Mouse (Mus musculus) midbrain, embryonic 10.5 days (tissue): ENCODE data around the gene Fam118a. TPM values are rescaled to one million over a fixed set of nuclear protein-coding genes. Genes with fewer than 3 reads are reported as not detected.

Experiments
- DNase-seq: peaks from one replicate; pipeline ENCODE4 v3.0.0-alpha.2; 2017; ENCODE audit warnings: low spot score
- H3K27ac ChIP-seq: fragments of 300-500 bp; sonication (generic); replicated peaks from 2 replicates; pipeline ENCODE4 v1.5.1; 2016; ENCODE audit warnings: mild to moderate bottlenecking
- H3K27me3 ChIP-seq: fragments of 300-500 bp; sonication (generic); 2 replicates; pipeline ENCODE4 v1.6.1; 2016; ENCODE audit warnings: low read depth, mild to moderate bottlenecking; ENCODE audit not compliant: poor library complexity, severe bottlenecking
- H3K36me3 ChIP-seq: fragments of 300-500 bp; sonication (generic); 2 replicates; pipeline ENCODE4 v1.6.1; 2016; ENCODE audit warnings: mild to moderate bottlenecking, moderate library complexity
- H3K4me1 ChIP-seq: fragments of 300-500 bp; sonication (generic); 2 replicates; pipeline ENCODE4 v1.6.1; 2016
- H3K4me3 ChIP-seq: fragments of 300-500 bp; sonication (generic); 2 replicates; pipeline ENCODE4 v1.5.1; 2016; ENCODE audit warnings: mild to moderate bottlenecking, moderate library complexity
- H3K9me3 ChIP-seq: fragments of 300-500 bp; sonication (generic); replicated peaks from 2 replicates; pipeline ENCODE4 v1.6.1; 2016; ENCODE audit warnings: mild to moderate bottlenecking
- WGBS: fragments of 180-500 bp; shearing (Covaris S2); methylation state at CpG from one replicate; pipeline ENCODE4 v1.1.7; 2016; 5-methylcytosine and 5-hydroxymethylcytosine counted together
- polyA plus RNA-seq: library from polyadenylated mRNA; unstranded; fragments of >200 nt; fragmentation: Nextera tagmentation; extraction: Ambion mirVana; gene quantifications from 2 replicates; pipeline ENCODE4 v1.2.1, GENCODE M21; 2016

The Fam118a gene
- polyA plus RNA-seq, 1 experiment from 2014 or later, result 33.1 TPM

- DNase-seq, result no peak
- Histone ChIP-seq H3K27ac (no peak overlapping the region; the same call in 1 of the 2 replicates), H3K4me1 (peaks cover 17% of the 10 kb centered on the region), H3K9me3 (no peaks in the 10 kb centered on the region), H3K4me3 (no peak overlapping the region), H3K36me3 (no peaks in the 10 kb centered on the region), H3K27me3 (peaks cover 2% of the 10 kb centered on the region; the same call in 1 of the 2 replicates)
- WGBS, result 54% methylated on average over 6 of the region's 6 CpGs
These were observed 33.7 kb upstream of the Fam118a start for GRCm38 (mm10) chr15:84995041-84995440.

- Histone ChIP-seq H3K27ac (no peak overlapping the region), H3K4me3 (no peak overlapping the region), H3K9me3 (no peaks in the 10 kb centered on the region), H3K4me1 (peaks cover 17% of the 10 kb centered on the region), H3K27me3 (peaks cover 9% of the 10 kb centered on the region), H3K36me3 (no peaks in the 10 kb centered on the region)
- WGBS, result 0% methylated on average over 1 of the region's 1 CpGs
- DNase-seq, result peak; percentile 60
These were observed 32.8 kb upstream of the Fam118a start for GRCm38 (mm10) chr15:84995967-84996366.

- H3K36me3 ChIP-seq, result no peaks in the 10 kb centered on the region
- no peak overlapping the region for H3K4me3 ChIP-seq
- DNase-seq, result no peak
- no peak overlapping the region for H3K27ac ChIP-seq
- peaks cover 22% of the 10 kb centered on the region for H3K4me1 ChIP-seq
- no peaks in the 10 kb centered on the region for H3K9me3 ChIP-seq
- peaks cover 26% of the 10 kb centered on the region for H3K27me3 ChIP-seq
- WGBS, result 78% methylated on average over 14 of the region's 14 CpGs
These were observed 30.8 kb upstream of the Fam118a start for GRCm38 (mm10) chr15:84997768-84998454.

GRCm38 (mm10) chr15:84999911-85000310 lies 28.8 kb upstream of the Fam118a start:
- peaks cover 26% of the 10 kb centered on the region for H3K27me3 ChIP-seq
- WGBS, result 74% methylated on average over 7 of the region's 7 CpGs
- no peak overlapping the region for H3K27ac ChIP-seq
- no peak for DNase-seq
- peaks cover 17% of the 10 kb centered on the region for H3K4me1 ChIP-seq
- H3K4me3 ChIP-seq, result no peak overlapping the region
- H3K36me3 ChIP-seq, result no peaks in the 10 kb centered on the region
- H3K9me3 ChIP-seq, result no peaks in the 10 kb centered on the region

GRCm38 (mm10) chr15:85000984-85001982 lies 27.5 kb upstream of the Fam118a start:
- no peak overlapping the region for H3K27ac ChIP-seq
- no peaks in the 10 kb centered on the region for H3K9me3 ChIP-seq
- WGBS, result 19% methylated on average over 29 of the region's 29 CpGs
- no peaks in the 10 kb centered on the region for H3K36me3 ChIP-seq
- peak; percentile 74 for DNase-seq
- 0 out of 2 replicates have a peak overlapping the region, but pooled peaks have one; percentile 11 for H3K4me3 ChIP-seq
- 0 out of 2 replicates have a peak, but pooled peaks cover 5% of the 10 kb centered on the region for H3K4me1 ChIP-seq
- H3K27me3 ChIP-seq, result peaks cover 26% of the 10 kb centered on the region

- Histone ChIP-seq H3K27ac (no peak overlapping the region), H3K4me1 (peaks cover 21% of the 10 kb centered on the region), H3K27me3 (peaks cover 8% of the 10 kb centered on the region; the same call in 1 of the 2 replicates), H3K9me3 (no peaks in the 10 kb centered on the region), H3K36me3 (no peaks in the 10 kb centered on the region), H3K4me3 (no peak overlapping the region)
- DNase-seq, result no peak
- 84% methylated on average over 8 of the region's 8 CpGs for WGBS
These were observed 19.1 kb upstream of the Fam118a start for GRCm38 (mm10) chr15:85009666-85010065.

- 38% methylated on average over 19 of the region's 19 CpGs for WGBS
- H3K27ac ChIP-seq, result peak overlapping the region; percentile 52; the same call in 1 of the 2 replicates
- peaks cover 29% of the 10 kb centered on the region for H3K27me3 ChIP-seq
- no peak for DNase-seq
- peaks cover 24% of the 10 kb centered on the region for H3K4me1 ChIP-seq
- H3K9me3 ChIP-seq, result no peaks in the 10 kb centered on the region
- H3K36me3 ChIP-seq, result no peaks in the 10 kb centered on the region
- no peak overlapping the region for H3K4me3 ChIP-seq
These were observed 16.7 kb upstream of the Fam118a start for GRCm38 (mm10) chr15:85011895-85012661.

- DNase-seq, result no peak
- H3K4me3 ChIP-seq, result no peak overlapping the region
- 42% methylated on average over 2 of the region's 2 CpGs for WGBS
- H3K36me3 ChIP-seq, result no peaks in the 10 kb centered on the region
- H3K4me1 ChIP-seq, result peaks cover 28% of the 10 kb centered on the region
- H3K9me3 ChIP-seq, result no peaks in the 10 kb centered on the region
- H3K27me3 ChIP-seq, result peaks cover 35% of the 10 kb centered on the region
- 0 out of 2 replicates have a peak overlapping the region, but pooled peaks have one; percentile 33 for H3K27ac ChIP-seq
These were observed 16.1 kb upstream of the Fam118a start for GRCm38 (mm10) chr15:85012662-85013054.

GRCm38 (mm10) chr15:85015771-85016170 lies 13.0 kb upstream of the Fam118a start:
- Histone ChIP-seq H3K9me3 (no peaks in the 10 kb centered on the region), H3K36me3 (no peaks in the 10 kb centered on the region), H3K27me3 (peaks cover 44% of the 10 kb centered on the region), H3K27ac (no peak overlapping the region), H3K4me3 (no peak overlapping the region), H3K4me1 (peaks cover 38% of the 10 kb centered on the region)
- WGBS, result 85% methylated on average over 11 of the region's 11 CpGs
- DNase-seq, result no peak

GRCm38 (mm10) chr15:85016951-85017664 lies 11.6 kb upstream of the Fam118a start, which contains the start of gene Upk3a:
TSS of gene Upk3a (plus strand) at chr15:85017141.
- DNase-seq, result peak; percentile 21
- peaks cover 44% of the 10 kb centered on the region for H3K27me3 ChIP-seq

GRCm38 (mm10) chr15:85022211-85022610 lies 6.5 kb upstream of the Fam118a start:
- no peaks in the 10 kb centered on the region for H3K9me3 ChIP-seq
- peaks cover 14% of the 10 kb centered on the region for H3K27me3 ChIP-seq
- H3K4me3 ChIP-seq, result no peak overlapping the region
- no peak overlapping the region for H3K27ac ChIP-seq
- no peaks in the 10 kb centered on the region for H3K36me3 ChIP-seq
- peaks cover 13% of the 10 kb centered on the region for H3K4me1 ChIP-seq
- DNase-seq, result no peak
- 76% methylated on average over 4 of the region's 4 CpGs for WGBS

More at GRCm38 (mm10) chr15:85016951-85017664, 11.6 kb upstream of the Fam118a start, which contains the start of gene Upk3a:
- Histone ChIP-seq H3K36me3 (no peaks in the 10 kb centered on the region), H3K4me1 (peaks cover 32% of the 10 kb centered on the region), H3K9me3 (no peaks in the 10 kb centered on the region), H3K27ac (no peak within 1 kb of the TSS), H3K4me3 (peak within 1 kb of the TSS; percentile 34; the same call in 1 of the 2 replicates)
- WGBS, result 11% methylated on average over 21 of the region's 21 CpGs
